Mouse (Mus musculus): ENCODE measurements at regions not wholly inside any gene's neighbourhood (a gene's known extent, or its start where the extent isn't known, plus 50 kb on each side); places are given as distances from the start of the nearest gene placed in this dataset.

DNA sequence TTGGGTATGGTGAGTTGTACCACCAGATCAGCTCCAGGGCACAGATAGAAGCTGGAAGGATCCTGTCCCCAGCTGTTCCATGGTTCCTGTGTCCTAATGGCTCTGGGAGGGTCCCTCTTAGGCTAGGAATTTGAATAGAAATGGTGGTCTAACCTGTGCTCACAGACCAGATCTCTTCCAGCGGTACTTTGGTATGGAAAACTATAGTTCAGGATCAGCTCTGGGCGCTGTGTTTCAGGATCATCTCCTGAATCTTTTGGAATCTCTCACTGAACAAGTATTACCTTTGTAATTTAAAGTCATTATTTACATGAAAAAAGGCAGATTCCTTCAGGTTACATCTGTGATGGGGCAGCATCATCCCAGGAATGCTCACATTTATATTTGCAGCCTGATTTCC lies 208.1 kb upstream of the Podxl start:
- no peaks in the 10 kb centered on the region for H3K36me3 ChIP-seq (ENCODE audit: control insufficient read depth, insufficient read depth, low read length)
- 87% methylated on average over 2 of the region's 2 CpGs for WGBS
- H3K27me3 ChIP-seq (ENCODE audit: control insufficient read depth, insufficient read depth, low read length) = no peaks in the 10 kb centered on the region
- H3K4me3 ChIP-seq (ENCODE audit: low read depth, low read length) = no peak overlapping the region
- no peak overlapping the region for H3K27ac ChIP-seq (ENCODE audit: low read depth, low read length)
- DNase-seq (ENCODE audit: low spot score) = no peak
- ATAC-seq (replicated peaks; ENCODE audit: low FRiP score) = no peak
- H3K9me3 ChIP-seq (ENCODE audit: control insufficient read depth, low read length) = no peaks in the 10 kb centered on the region
- H3K9ac ChIP-seq (ENCODE audit: low read length) = no peak overlapping the region
- no peaks in the 10 kb centered on the region for H3K4me1 ChIP-seq (replicated peaks; ENCODE audit: control insufficient read depth, insufficient read depth, low read length)
- no peak overlapping the region for H3K4me2 ChIP-seq (ENCODE audit: low read depth, low read length, severe bottlenecking)

DNA sequence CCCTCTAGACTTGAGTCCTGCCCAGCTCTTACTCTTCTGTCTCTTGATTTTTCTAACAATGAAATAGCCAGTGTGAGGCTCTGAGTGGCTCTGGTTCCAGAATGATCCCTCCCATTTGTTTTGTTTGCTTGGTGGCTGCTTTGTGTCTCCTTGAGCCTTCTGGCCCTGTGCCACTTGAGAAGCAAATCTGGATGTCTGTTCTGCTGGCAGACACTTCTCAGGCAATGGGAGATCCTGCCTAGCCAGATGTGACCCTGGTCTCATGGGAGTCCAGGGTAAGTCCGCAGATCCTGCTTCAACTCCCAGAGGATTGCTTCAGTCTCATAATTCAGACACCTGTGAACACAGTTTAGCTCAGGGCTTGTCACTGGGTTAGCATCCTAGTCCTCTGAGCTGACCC lies 181.8 kb upstream of the Podxl start:
- Histone ChIP-seq H3K27me3 (ENCODE audit: control insufficient read depth, insufficient read depth, low read length) (no peaks in the 10 kb centered on the region), H3K9me3 (ENCODE audit: control insufficient read depth, low read length) (no peaks in the 10 kb centered on the region), H3K4me2 (ENCODE audit: low read depth, low read length, severe bottlenecking) (no peak overlapping the region), H3K36me3 (ENCODE audit: control insufficient read depth, insufficient read depth, low read length) (no peaks in the 10 kb centered on the region), H3K27ac (ENCODE audit: low read depth, low read length) (no peak overlapping the region), H3K4me3 (ENCODE audit: low read depth, low read length) (no peak overlapping the region), H3K4me1 (replicated peaks; ENCODE audit: control insufficient read depth, insufficient read depth, low read length) (no peaks in the 10 kb centered on the region), H3K9ac (ENCODE audit: low read length) (no peak overlapping the region)
- DNase-seq (ENCODE audit: low spot score) (no peak), ATAC-seq (replicated peaks; ENCODE audit: low FRiP score) (no peak)
- WGBS = 79% methylated on average over 1 of the region's 1 CpGs

DNA sequence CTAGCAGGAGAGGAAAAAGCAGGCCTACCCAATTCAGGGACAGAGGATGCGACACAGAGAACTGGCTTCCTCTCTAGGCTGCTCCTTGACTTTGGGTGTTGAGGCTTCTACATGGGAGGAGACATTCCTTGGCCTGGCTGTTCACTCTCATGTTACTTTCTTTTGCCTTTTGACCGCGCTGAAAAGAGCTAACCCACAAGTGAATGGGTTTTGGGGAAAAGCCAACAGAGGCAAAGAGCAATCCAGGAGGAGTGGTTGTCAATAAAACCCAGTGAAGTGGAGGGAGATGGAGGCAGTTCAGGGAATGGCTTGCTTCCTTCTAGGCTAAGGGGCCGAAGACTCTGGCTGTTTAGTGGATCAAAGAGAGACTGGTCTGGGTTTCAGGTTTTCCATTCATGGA lies 167.6 kb upstream of the Podxl start:
- H3K4me1 ChIP-seq (replicated peaks; ENCODE audit: control insufficient read depth, insufficient read depth, low read length) = no peaks in the 10 kb centered on the region
- H3K9ac ChIP-seq (ENCODE audit: low read length) = no peak overlapping the region
- no peak for DNase-seq (ENCODE audit: low spot score)
- no peaks in the 10 kb centered on the region for H3K9me3 ChIP-seq (ENCODE audit: control insufficient read depth, low read length)
- no peaks in the 10 kb centered on the region for H3K27me3 ChIP-seq (ENCODE audit: control insufficient read depth, insufficient read depth, low read length)
- no peak overlapping the region for H3K4me3 ChIP-seq (ENCODE audit: low read depth, low read length)
- no peak for ATAC-seq (replicated peaks; ENCODE audit: low FRiP score)
- H3K36me3 ChIP-seq (ENCODE audit: control insufficient read depth, insufficient read depth, low read length) = no peaks in the 10 kb centered on the region
- no peak overlapping the region for H3K4me2 ChIP-seq (ENCODE audit: low read depth, low read length, severe bottlenecking)
- 94% methylated on average over 4 of the region's 4 CpGs for WGBS
- H3K27ac ChIP-seq (ENCODE audit: low read depth, low read length) = no peak overlapping the region

DNA sequence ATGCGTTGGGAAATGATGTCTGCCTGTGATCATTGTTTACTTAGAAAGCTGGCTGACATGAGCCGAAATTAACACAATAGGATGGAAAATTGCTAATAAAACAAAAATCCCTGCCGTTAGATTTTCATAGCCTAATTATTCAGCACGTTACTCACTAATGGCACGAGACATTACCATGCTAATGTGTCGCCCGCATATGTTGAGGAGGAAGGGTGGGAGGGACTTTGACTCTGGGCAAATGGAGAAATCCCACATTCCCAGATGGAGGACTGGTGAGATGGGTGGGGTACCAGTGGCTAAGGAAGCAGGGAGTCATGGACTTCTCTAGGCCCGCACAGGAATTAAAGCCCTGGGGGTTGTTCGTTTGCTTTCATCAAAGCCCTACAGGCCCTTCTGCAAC lies 155.8 kb upstream of the Podxl start:
- DNase-seq (ENCODE audit: low spot score) (no peak), ATAC-seq (replicated peaks; ENCODE audit: low FRiP score) (no peak)
- no peaks in the 10 kb centered on the region; the same call in 1 of the 2 replicates for H3K4me1 ChIP-seq (replicated peaks; ENCODE audit: control insufficient read depth, insufficient read depth, low read length)
- H3K4me3 ChIP-seq (ENCODE audit: low read depth, low read length) = no peak overlapping the region
- 60% methylated on average over 9 of the region's 9 CpGs for WGBS
- no peak overlapping the region for H3K4me2 ChIP-seq (ENCODE audit: low read depth, low read length, severe bottlenecking)
- H3K27me3 ChIP-seq (ENCODE audit: control insufficient read depth, insufficient read depth, low read length) = no peaks in the 10 kb centered on the region
- no peaks in the 10 kb centered on the region for H3K9me3 ChIP-seq (ENCODE audit: control insufficient read depth, low read length)
- H3K27ac ChIP-seq (ENCODE audit: low read depth, low read length) = no peak overlapping the region
- H3K36me3 ChIP-seq (ENCODE audit: control insufficient read depth, insufficient read depth, low read length) = no peaks in the 10 kb centered on the region
- H3K9ac ChIP-seq (ENCODE audit: low read length) = no peak overlapping the region

DNA sequence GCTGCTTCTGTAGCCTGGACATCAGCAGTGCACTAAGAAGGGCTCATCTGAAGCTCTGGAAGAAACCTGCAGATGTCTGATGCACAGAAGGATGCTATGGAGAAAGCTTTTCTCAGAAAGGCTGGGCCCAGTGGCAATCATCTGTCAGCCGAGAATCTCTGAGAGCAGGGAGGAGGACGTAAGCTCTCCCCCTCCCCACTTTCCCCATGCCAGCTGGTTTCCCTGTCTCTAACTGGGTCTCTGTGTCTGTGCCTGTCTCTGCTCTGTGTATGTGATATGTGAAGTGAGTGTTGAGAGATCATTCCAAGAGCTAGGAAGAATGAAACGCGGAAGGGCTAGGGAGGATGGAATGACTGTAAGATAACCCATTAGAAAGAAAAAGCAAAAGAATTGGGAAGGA lies 155.1 kb upstream of the Podxl start:
- DNase-seq (ENCODE audit: low spot score) = no peak
- Histone ChIP-seq H3K4me2 (ENCODE audit: low read depth, low read length, severe bottlenecking) (no peak overlapping the region), H3K4me3 (ENCODE audit: low read depth, low read length) (no peak overlapping the region), H3K36me3 (ENCODE audit: control insufficient read depth, insufficient read depth, low read length) (no peaks in the 10 kb centered on the region), H3K27ac (ENCODE audit: low read depth, low read length) (no peak overlapping the region), H3K9me3 (ENCODE audit: control insufficient read depth, low read length) (no peaks in the 10 kb centered on the region), H3K27me3 (ENCODE audit: control insufficient read depth, insufficient read depth, low read length) (no peaks in the 10 kb centered on the region), H3K9ac (ENCODE audit: low read length) (no peak overlapping the region), H3K4me1 (replicated peaks; ENCODE audit: control insufficient read depth, insufficient read depth, low read length) (no peaks in the 10 kb centered on the region; the same call in 1 of the 2 replicates)
- WGBS = 80% methylated on average over 4 of the region's 4 CpGs
- ATAC-seq (replicated peaks; ENCODE audit: low FRiP score) = no peak

DNA sequence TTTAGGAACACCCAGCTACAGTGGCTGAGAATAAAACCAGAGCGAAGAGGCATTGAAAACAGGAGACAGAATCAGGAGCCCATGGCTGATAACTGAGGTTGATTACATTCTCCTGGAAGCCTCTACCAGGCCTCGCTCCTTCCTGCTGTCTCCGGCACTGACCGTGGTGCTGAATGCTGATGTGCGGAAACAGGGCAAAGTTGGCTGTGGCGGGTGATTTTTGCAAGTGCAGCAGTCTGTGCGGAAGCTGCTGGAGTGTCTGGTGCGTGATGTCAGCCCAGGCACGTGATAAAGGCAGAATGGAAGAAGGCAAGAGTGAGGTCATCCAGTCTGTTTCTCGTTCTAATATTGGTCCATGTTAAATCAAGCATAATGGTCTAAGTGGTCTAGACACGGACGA lies 153.8 kb upstream of the Podxl start:
- Histone ChIP-seq H3K4me3 (ENCODE audit: low read depth, low read length) (no peak overlapping the region), H3K9me3 (ENCODE audit: control insufficient read depth, low read length) (no peaks in the 10 kb centered on the region), H3K9ac (ENCODE audit: low read length) (no peak overlapping the region), H3K4me1 (replicated peaks; ENCODE audit: control insufficient read depth, insufficient read depth, low read length) (no peaks in the 10 kb centered on the region; the same call in 1 of the 2 replicates), H3K4me2 (ENCODE audit: low read depth, low read length, severe bottlenecking) (no peak overlapping the region), H3K36me3 (ENCODE audit: control insufficient read depth, insufficient read depth, low read length) (no peaks in the 10 kb centered on the region), H3K27ac (ENCODE audit: low read depth, low read length) (no peak overlapping the region), H3K27me3 (ENCODE audit: control insufficient read depth, insufficient read depth, low read length) (no peaks in the 10 kb centered on the region)
- DNase-seq (ENCODE audit: low spot score) (peak; percentile 70), ATAC-seq (replicated peaks; ENCODE audit: low FRiP score) (no peak)
- 26% methylated on average over 12 of the region's 12 CpGs for WGBS

DNA sequence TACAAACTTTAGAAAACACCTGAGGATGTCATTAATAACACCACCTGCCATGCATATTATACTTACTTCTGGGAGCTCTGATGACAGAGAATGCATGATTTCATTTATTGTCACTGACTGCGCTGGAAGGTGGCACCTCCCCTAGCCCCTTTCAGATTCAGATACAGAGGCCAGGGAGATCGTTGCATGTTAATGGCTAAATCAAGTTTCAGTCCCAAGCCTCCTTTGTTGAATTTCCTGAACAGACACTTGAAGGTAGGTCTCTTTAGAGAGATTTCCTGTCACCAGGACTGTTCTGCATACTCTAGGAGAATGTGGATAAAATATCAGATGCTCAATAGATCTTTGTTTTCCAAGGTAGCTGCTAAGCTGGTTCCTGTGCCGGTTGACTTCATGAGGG lies 143.5 kb upstream of the Podxl start:
- ATAC-seq (replicated peaks; ENCODE audit: low FRiP score) = no peak
- WGBS = 77% methylated on average over 3 of the region's 3 CpGs

DNA sequence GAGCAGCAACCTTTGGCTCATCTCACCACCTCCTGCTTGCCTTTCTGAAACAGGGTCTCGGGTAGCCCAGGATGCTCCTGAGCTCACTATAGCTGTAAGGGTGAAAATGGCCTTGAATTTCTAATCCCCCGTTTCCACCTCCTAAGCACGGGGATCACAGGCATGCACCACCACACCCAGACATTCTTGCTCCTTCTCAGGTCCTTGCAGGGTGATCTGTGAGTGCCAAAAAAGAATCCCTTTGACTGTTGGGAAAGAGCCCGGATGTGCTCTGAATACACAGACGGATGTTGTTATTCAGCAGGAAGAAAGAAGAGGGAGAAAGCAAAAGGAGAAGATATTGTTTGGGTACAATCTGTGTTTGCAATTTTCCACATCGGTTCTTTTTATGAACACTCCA lies 140.4 kb upstream of the Podxl start:
- DNase-seq (ENCODE audit: low spot score) (no peak), ATAC-seq (replicated peaks; ENCODE audit: low FRiP score) (no peak)
- Histone ChIP-seq H3K27me3 (ENCODE audit: control insufficient read depth, insufficient read depth, low read length) (no peaks in the 10 kb centered on the region), H3K36me3 (ENCODE audit: control insufficient read depth, insufficient read depth, low read length) (no peaks in the 10 kb centered on the region), H3K9ac (ENCODE audit: low read length) (no peak overlapping the region), H3K4me2 (ENCODE audit: low read depth, low read length, severe bottlenecking) (no peak overlapping the region), H3K4me3 (ENCODE audit: low read depth, low read length) (no peak overlapping the region), H3K9me3 (ENCODE audit: control insufficient read depth, low read length) (no peaks in the 10 kb centered on the region), H3K4me1 (replicated peaks; ENCODE audit: control insufficient read depth, insufficient read depth, low read length) (peaks cover 4% of the 10 kb centered on the region; the same call in 1 of the 2 replicates), H3K27ac (ENCODE audit: low read depth, low read length) (no peak overlapping the region)
- WGBS = 78% methylated on average over 6 of the region's 6 CpGs

More for the DNA sequence above, 143.5 kb upstream of the Podxl start:
- H3K27me3 ChIP-seq (ENCODE audit: control insufficient read depth, insufficient read depth, low read length) = no peaks in the 10 kb centered on the region
- H3K36me3 ChIP-seq (ENCODE audit: control insufficient read depth, insufficient read depth, low read length) = no peaks in the 10 kb centered on the region
- no peaks in the 10 kb centered on the region for H3K9me3 ChIP-seq (ENCODE audit: control insufficient read depth, low read length)
- DNase-seq (ENCODE audit: low spot score) = no peak
- H3K27ac ChIP-seq (ENCODE audit: low read depth, low read length) = no peak overlapping the region
- peaks cover 4% of the 10 kb centered on the region; the same call in 1 of the 2 replicates for H3K4me1 ChIP-seq (replicated peaks; ENCODE audit: control insufficient read depth, insufficient read depth, low read length)
- no peak overlapping the region for H3K4me2 ChIP-seq (ENCODE audit: low read depth, low read length, severe bottlenecking)
- H3K9ac ChIP-seq (ENCODE audit: low read length) = no peak overlapping the region
- H3K4me3 ChIP-seq (ENCODE audit: low read depth, low read length) = no peak overlapping the region

DNA sequence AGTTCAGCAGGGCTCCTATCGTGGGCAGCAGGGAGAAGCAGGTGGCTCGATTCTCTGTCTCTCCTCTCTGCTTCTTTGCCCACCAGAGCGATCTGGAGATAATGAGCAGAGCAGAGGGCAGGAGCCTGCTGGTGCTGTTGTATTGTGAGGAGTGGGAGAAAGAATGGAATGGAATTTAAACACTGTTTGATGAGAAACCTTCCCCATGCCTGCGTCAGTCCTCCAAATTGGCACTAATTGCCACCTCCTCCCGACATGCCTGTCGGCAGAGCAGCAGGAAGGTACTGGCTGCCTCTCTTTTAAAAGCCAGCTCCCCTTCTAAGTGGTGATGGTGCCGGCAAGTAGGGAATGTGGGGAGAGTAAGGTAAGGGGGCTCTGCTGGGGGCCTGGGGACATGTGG lies 139.2 kb upstream of the Podxl start:
- Histone ChIP-seq H3K36me3 (ENCODE audit: control insufficient read depth, insufficient read depth, low read length) (no peaks in the 10 kb centered on the region), H3K4me2 (ENCODE audit: low read depth, low read length, severe bottlenecking) (0 out of 2 replicates have a peak overlapping the region, but pooled peaks have one; percentile 21), H3K4me1 (replicated peaks; ENCODE audit: control insufficient read depth, insufficient read depth, low read length) (peaks cover 4% of the 10 kb centered on the region; the same call in 1 of the 2 replicates), H3K27me3 (ENCODE audit: control insufficient read depth, insufficient read depth, low read length) (no peaks in the 10 kb centered on the region), H3K9me3 (ENCODE audit: control insufficient read depth, low read length) (no peaks in the 10 kb centered on the region), H3K4me3 (ENCODE audit: low read depth, low read length) (no peak overlapping the region), H3K27ac (ENCODE audit: low read depth, low read length) (no peak overlapping the region), H3K9ac (ENCODE audit: low read length) (no peak overlapping the region)
- DNase-seq (ENCODE audit: low spot score) = no peak
- ATAC-seq (replicated peaks; ENCODE audit: low FRiP score) = no peak
- WGBS = 11% methylated on average over 7 of the region's 7 CpGs
